Mouse (Mus musculus) heart, embryonic 14.5 days (tissue): ENCODE data around the gene Tcf20. TPM values are rescaled to one million over a fixed set of nuclear protein-coding genes. Genes with fewer than 3 reads are reported as not detected.

Experiments
- ATAC-seq: fragments of 200-750 bp; cut with Nextera tagmentation; 2 replicates; pipeline ENCODE4 v1.8.0; 2017; ENCODE audit warnings: low read depth, moderate TSS enrichment; ENCODE audit not compliant: insufficient number of reproducible peaks, insufficient read depth, low FRiP score
- H3K27ac ChIP-seq, 2 experiments: fragments of 200-500 bp in 1 of 2; fragments of 300-500 bp in 1 of 2; sonication (generic) in 1 of 2; replicated peaks in 1 of 2; 2 replicates each; pipeline ENCODE4 v1.5.1; 2012 to 2014; ENCODE audit warnings: low read depth in 2 of 2, low read length in 2 of 2, control low read depth in 1 of 2, mild to moderate bottlenecking in 1 of 2, mixed read lengths in 1 of 2; ENCODE audit not compliant: control insufficient read depth in 1 of 2, insufficient read depth in 1 of 2
- H3K27me3 ChIP-seq: fragments of 300-500 bp; sonication (generic); 2 replicates; pipeline ENCODE4 v1.6.1; 2014; ENCODE audit warnings: mild to moderate bottlenecking, low read length, control low read depth; ENCODE audit not compliant: control insufficient read depth, insufficient read depth
- H3K36me3 ChIP-seq: fragments of 300-500 bp; sonication (generic); 2 replicates; pipeline ENCODE4 v1.6.1; 2014; ENCODE audit warnings: mild to moderate bottlenecking, control low read depth, low read length, mixed read lengths; ENCODE audit not compliant: control insufficient read depth, insufficient read depth
- H3K4me1 ChIP-seq, 2 experiments: fragments of 200-500 bp in 1 of 2; fragments of 300-500 bp in 1 of 2; sonication (generic) in 1 of 2; 2 replicates each; pipeline ENCODE4 v1.6.1; 2012 to 2014; ENCODE audit warnings: low read length in 2 of 2, control low read depth in 1 of 2, mixed read lengths in 1 of 2; ENCODE audit not compliant: control insufficient read depth in 2 of 2, insufficient read depth in 2 of 2
- H3K4me2 ChIP-seq: fragments of 300-500 bp; sonication (generic); 2 replicates; pipeline ENCODE4 v1.6.1; 2014; ENCODE audit warnings: mild to moderate bottlenecking, low read length
- H3K4me3 ChIP-seq, 2 experiments: fragments of 200-500 bp in 1 of 2; fragments of 300-500 bp in 1 of 2; sonication (generic) in 1 of 2; 2 replicates each; pipeline ENCODE4 v1.5.1; 2012 to 2014; ENCODE audit warnings: low read length in 2 of 2, mild to moderate bottlenecking in 2 of 2, control low read depth in 1 of 2, low read depth in 1 of 2, moderate library complexity in 1 of 2; ENCODE audit not compliant: control insufficient read depth in 1 of 2, insufficient read depth in 1 of 2
- H3K9ac ChIP-seq: fragments of 300-500 bp; sonication (generic); 2 replicates; pipeline ENCODE4 v1.6.1; 2014; ENCODE audit warnings: mild to moderate bottlenecking, low read length
- H3K9me3 ChIP-seq: fragments of 300-500 bp; sonication (generic); 2 replicates; pipeline ENCODE4 v1.6.1; 2016; ENCODE audit warnings: low read length, control low read depth; ENCODE audit not compliant: control insufficient read depth
- WGBS: fragments of 180-500 bp; shearing (Covaris S2); extraction: QIAGEN DNeasy Blood & Tissue Kit; methylation state at CpG from one replicate; pipeline ENCODE4 v1.1.7; 2014; 5-methylcytosine and 5-hydroxymethylcytosine counted together
- polyA plus RNA-seq: library from polyadenylated mRNA; unstranded; fragments of >200 nt; fragmentation: Nextera tagmentation; extraction: Ambion mirVana; gene quantifications from 2 replicates; pipeline ENCODE4 v1.2.1, GENCODE M21; 2014

The Tcf20 gene
- polyA plus RNA-seq, 1 experiment from 2014 or later, result 7.2 TPM

DNA sequence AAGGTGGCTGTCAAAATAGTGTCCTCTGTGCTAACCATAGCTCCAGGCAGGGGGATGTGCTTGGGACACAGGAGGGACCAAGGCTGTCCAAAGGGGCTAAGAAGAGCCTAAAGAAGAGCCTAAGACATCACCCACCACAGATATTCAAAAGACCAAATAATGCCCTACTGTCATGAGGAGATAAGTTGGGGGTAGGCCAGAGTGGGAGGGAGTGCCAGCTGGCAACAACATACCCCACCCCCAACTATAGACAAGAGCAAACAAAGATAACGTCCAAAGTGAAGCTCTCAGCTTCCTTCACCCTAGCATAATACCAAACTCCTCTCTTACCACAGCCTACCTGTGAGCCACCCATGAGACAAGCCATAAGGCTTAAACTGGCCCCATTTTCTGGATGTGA, 66.1 kb downstream of the Tcf20 start:
- 29% methylated on average over 1 of the region's 1 CpGs for WGBS
- Histone ChIP-seq H3K27me3 (peaks cover 18% of the 10 kb centered on the region), H3K9me3 (no peaks in the 10 kb centered on the region), H3K4me3 (no peak overlapping the region), H3K9ac (no peak overlapping the region), H3K36me3 (no peaks in the 10 kb centered on the region), H3K27ac (0 out of 4 replicates have a peak overlapping the region, but pooled peaks of 1 of the 2 experiments have one; percentile 48), H3K4me2 (peak overlapping the region; percentile 61), H3K4me1 (peaks cover 45 to 60% of the 10 kb centered on the region in 2 experiments)
- 0 out of 2 replicates have a peak, but pooled peaks have one; percentile 0 for ATAC-seq

DNA sequence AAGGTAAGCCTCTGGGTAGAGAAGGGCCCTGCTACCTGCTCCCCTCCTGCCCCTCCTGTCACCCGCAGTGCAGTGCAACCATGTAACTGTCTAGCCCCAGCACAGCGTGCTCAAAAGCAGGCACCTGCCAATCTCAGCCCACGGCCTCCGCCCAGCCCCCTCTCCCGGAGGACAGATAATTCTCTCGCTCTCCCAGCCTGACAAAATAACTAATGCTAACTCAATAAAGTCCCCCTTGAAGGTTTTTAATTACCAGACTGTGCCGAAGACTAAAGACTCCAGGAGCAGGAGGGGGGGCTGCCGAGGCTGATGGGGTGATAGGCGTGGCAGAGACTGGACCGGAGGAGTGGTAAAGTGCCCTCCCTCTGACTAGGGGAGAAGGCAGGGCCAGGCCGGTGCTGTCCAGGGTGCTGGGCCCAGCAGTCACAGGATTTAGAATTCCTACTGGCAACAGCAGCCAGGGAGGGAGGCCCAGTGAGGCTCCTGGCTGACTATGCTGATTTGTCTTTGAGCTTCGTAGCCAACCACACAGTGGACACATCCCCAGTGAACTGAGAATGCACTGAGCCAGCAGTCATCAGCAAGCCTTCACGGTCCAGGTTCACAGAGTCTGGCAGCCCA, 66.7 kb downstream of the Tcf20 start:
- no peak overlapping the region for H3K9ac ChIP-seq
- H3K9me3 ChIP-seq, result no peaks in the 10 kb centered on the region
- ATAC-seq, result peak; percentile 25; the same call in 1 of the 2 replicates
- H3K27ac ChIP-seq, result no peak overlapping the region
- H3K36me3 ChIP-seq, result no peaks in the 10 kb centered on the region
- H3K4me1 ChIP-seq, result peaks cover 45 to 60% of the 10 kb centered on the region in 2 experiments
- H3K4me3 ChIP-seq, result peak overlapping the region; percentile 14 to 21
- H3K27me3 ChIP-seq, result peaks cover 22% of the 10 kb centered on the region
- peak overlapping the region; percentile 61 for H3K4me2 ChIP-seq
- 4% methylated on average over 13 of the region's 13 CpGs for WGBS

DNA sequence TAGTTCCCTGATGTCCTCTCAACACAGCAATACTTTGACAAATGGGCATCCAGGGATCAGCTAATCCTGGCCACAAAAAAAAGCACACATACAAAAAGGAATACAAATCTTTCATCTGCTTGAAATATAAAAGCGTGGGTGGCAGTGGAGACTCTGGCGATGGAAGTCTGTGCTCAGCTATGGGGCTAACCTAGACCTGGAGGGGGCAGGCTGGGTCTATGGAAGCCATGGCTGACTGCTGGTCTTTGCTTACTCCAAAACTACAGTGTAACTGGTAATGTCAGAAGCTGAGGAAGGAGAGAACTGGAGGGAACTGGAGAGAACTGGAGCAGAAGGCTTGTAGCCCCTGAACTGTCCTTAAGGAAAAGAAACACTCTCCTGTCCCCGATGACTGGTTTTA, 69.7 kb downstream of the Tcf20 start:
- H3K9ac ChIP-seq, result no peak overlapping the region
- peaks cover 34% of the 10 kb centered on the region for H3K27me3 ChIP-seq
- H3K9me3 ChIP-seq, result no peaks in the 10 kb centered on the region
- WGBS, result 69% methylated on average over 3 of the region's 3 CpGs
- peaks cover 22 to 33% of the 10 kb centered on the region in 2 experiments for H3K4me1 ChIP-seq
- peak overlapping the region; percentile 43; the same call in 1 of the 2 replicates for H3K4me2 ChIP-seq
- ATAC-seq, result no peak
- no peak overlapping the region for H3K27ac ChIP-seq
- no peak overlapping the region for H3K4me3 ChIP-seq
- no peaks in the 10 kb centered on the region for H3K36me3 ChIP-seq

DNA sequence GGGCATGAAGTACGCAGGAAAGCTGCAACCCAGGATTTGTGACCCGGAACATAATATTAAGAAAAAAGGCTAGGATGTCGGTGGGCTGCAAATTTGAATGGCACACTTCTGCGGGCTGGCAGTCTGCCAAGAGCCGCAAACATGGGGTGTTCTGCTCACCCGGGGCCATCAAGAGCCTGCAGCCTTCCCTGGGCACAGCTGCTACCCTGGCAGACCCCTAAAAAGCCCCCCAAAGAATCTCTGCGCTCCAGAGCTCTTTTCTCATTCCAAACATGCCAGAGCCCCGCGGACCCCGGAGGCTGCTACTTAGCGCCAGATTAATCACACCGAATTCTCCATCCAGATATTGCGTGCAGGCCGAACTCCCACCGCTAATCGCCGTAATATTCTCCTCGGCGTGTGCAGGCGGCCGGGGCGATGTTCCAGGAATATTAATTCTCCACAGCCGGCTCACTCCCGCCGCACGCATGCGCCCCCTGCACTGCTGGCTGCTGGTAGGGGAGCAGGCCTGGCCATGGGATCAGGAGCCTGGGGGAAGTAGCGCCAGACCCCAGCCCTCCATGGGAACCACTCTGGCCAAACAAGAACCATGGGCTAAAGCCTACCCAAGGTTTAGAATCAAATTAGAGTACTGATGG, 70.3 kb downstream of the Tcf20 start:
- H3K27ac ChIP-seq, result no peak overlapping the region
- no peak overlapping the region for H3K9ac ChIP-seq
- H3K4me1 ChIP-seq, result peaks cover 17 to 31% of the 10 kb centered on the region in 2 experiments
- ATAC-seq, result no peak
- WGBS, result 34% methylated on average over 28 of the region's 28 CpGs
- H3K36me3 ChIP-seq, result no peaks in the 10 kb centered on the region
- peak overlapping the region; percentile 43 for H3K4me2 ChIP-seq
- H3K9me3 ChIP-seq, result no peaks in the 10 kb centered on the region
- no peak overlapping the region for H3K4me3 ChIP-seq
- H3K27me3 ChIP-seq, result peaks cover 40% of the 10 kb centered on the region

DNA sequence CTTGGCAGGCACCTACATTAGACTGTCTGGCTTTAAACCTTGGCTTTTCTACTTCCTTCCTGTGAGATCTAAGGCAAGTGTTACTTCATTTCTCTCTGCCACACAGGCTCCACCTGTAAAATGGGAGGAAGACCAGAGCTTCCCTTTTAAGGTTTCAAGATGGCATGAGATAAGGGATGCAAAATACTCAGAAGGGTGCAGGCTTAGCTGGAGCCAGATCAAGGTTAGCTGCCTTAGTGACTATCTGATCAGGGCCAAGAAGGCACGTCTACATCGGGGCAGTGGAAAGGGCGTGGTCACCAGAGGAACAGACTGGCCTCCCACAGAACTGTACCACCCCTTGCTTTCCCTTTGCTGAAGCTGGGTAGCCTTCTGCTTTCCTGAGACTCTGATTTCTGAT, 73.2 kb downstream of the Tcf20 start:
- H3K27ac ChIP-seq, result no peak overlapping the region
- no peaks in the 10 kb centered on the region for H3K9me3 ChIP-seq
- no peaks in the 10 kb centered on the region for H3K36me3 ChIP-seq
- H3K4me1 ChIP-seq, result peaks cover 13 to 23% of the 10 kb centered on the region in 2 experiments
- peaks cover 50% of the 10 kb centered on the region for H3K27me3 ChIP-seq
- H3K4me2 ChIP-seq, result no peak overlapping the region
- WGBS, result 36% methylated on average over 3 of the region's 3 CpGs
- ATAC-seq, result no peak
- no peak overlapping the region for H3K9ac ChIP-seq
- H3K4me3 ChIP-seq, result no peak overlapping the region

- ATAC-seq, result no peak
- peaks cover 8 to 16% of the 10 kb centered on the region in 2 experiments for H3K4me1 ChIP-seq
- H3K27me3 ChIP-seq, result peaks cover 48% of the 10 kb centered on the region
- H3K9ac ChIP-seq, result peak overlapping the region; percentile 31
- peak overlapping the region; percentile 70 for H3K4me2 ChIP-seq
- no peaks in the 10 kb centered on the region for H3K9me3 ChIP-seq
- WGBS, result 6% methylated on average over 13 of the region's 13 CpGs
- H3K36me3 ChIP-seq, result no peaks in the 10 kb centered on the region
- peak overlapping the region; percentile 19 to 32; a peak in 3 of 4 replicates for H3K4me3 ChIP-seq
- H3K27ac ChIP-seq, result no peak overlapping the region
Observed at GRCm38 (mm10) chr15:82911965-82912337, 75.7 kb downstream of the Tcf20 start.

DNA sequence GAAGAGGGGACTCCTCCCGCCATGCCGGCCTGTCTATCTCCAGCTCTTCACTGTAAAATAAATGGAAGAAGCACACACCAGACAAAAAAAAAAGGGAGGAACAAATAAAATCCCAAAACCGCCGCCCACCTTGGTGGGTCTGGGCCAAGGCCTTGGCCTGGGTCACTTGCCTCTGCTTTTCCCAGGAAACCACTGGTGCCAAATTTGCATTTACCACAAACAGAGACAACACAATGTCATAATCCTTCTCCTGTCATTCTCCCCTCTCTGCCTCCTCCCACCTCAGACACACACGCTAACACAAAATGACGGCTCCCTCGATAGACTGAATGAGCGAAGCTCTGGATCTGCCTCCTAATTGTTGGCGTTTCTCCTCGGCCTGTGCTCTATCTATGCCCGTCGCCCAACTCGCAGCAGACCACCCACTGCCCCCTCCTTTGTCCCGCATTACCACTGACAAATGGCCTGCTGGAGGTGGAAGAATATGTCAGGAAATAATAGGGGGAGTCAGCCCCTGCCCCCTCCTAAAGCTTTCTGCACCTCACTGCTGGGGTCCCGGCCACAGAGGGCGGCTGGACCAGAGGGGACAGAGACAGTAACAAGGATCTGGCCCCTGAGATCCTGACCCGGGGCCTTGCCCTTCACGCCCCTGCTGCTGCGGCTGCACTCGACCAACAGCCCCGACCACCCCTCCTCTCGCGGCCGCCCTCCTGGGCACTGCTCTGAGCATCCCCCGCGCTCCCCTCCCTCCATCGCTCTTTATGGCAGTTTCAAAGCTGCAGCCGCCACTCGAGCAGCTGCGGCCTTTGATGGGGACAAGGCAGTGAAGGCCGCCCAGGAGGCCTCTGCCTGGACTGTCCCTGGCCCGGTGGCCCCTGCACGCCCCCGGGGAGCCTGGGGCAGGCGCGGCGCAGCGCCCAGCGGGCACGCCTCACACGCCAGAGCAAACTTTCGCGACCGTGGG, 76.4 kb downstream of the Tcf20 start:
- no peak overlapping the region for H3K27ac ChIP-seq
- peaks cover 43% of the 10 kb centered on the region for H3K27me3 ChIP-seq
- H3K36me3 ChIP-seq, result no peaks in the 10 kb centered on the region
- H3K4me3 ChIP-seq, result peak overlapping the region; percentile 19 to 32; a peak in 3 of 4 replicates
- peak overlapping the region; percentile 31 for H3K9ac ChIP-seq
- H3K4me1 ChIP-seq, result peaks cover 12 to 23% of the 10 kb centered on the region in 2 experiments
- no peak for ATAC-seq
- WGBS, result 23% methylated on average over 43 of the region's 44 CpGs
- peak overlapping the region; percentile 70 for H3K4me2 ChIP-seq
- H3K9me3 ChIP-seq, result no peaks in the 10 kb centered on the region
